Mouse (Mus musculus): ENCODE results near the gene Nmb. TPM values are rescaled to one million over a fixed set of nuclear protein-coding genes. Genes with fewer than 3 reads are reported as not detected.

The Nmb gene
- polyA plus RNA-seq, 1 experiment = 7.8 TPM

- Histone ChIP-seq H3K4me3 (replicated peaks) (peak within 1 kb of the TSS; percentile 96), H3K4me1 (peaks cover 73% of the 10 kb centered on the region), H3K27me3 (replicated peaks) (no peaks in the 10 kb centered on the region), H3K9me3 (no peaks in the 10 kb centered on the region), H3K36me3 (replicated peaks; ENCODE audit: low read length) (peaks cover 57% of the 10 kb centered on the region)
- peak; percentile 65; the same call in 1 of the 2 replicates for TF ChIP-seq FLI1 (IDR thresholded peaks at IDR 0.05; ENCODE audit: low read length)
- TF ChIP-seq GATA1 (IDR thresholded peaks at IDR 0.05; ENCODE audit: borderline replicate concordance, low read length) = no peak
Measured at GRCm38 (mm10) chr7:80900944-80901501, 3.9 kb downstream of the Nmb start, which contains the start of gene Wdr73. Gene Wdr73 (minus strand): TSS chr7:80901269.

DNA sequence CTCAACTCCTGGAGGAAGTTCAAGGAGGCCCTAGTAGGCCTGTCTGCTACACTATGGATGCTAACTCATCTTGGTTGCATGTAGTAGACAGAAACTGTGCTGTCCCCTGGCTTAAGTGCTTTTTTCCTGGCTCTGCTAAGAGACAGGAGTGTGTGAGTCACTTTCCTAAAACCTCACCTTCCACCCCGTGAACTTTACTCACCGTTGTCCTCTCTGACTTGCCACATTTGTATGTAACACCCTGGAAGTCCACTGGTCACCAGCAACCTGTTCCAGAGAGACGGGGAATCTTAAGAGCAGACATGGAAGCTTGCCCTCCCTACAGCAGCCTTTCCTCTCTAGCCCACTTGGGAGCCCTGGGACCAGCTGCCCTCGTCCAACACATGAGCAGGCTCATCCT lies 7.2 kb downstream of the Nmb start:
- H3K9me3 ChIP-seq = no peaks in the 10 kb centered on the region
- no peak for TF ChIP-seq FLI1 (IDR thresholded peaks at IDR 0.05; ENCODE audit: low read length)
- no peak for TF ChIP-seq GATA1 (IDR thresholded peaks at IDR 0.05; ENCODE audit: borderline replicate concordance, low read length)
- peaks cover 67% of the 10 kb centered on the region for H3K36me3 ChIP-seq (replicated peaks; ENCODE audit: low read length)
- peaks cover 66% of the 10 kb centered on the region for H3K4me1 ChIP-seq
- H3K4me3 ChIP-seq (replicated peaks) = no peak overlapping the region
- H3K27me3 ChIP-seq (replicated peaks) = no peaks in the 10 kb centered on the region

GRCm38 (mm10) chr7:80897134-80897533 lies 7.7 kb downstream of the Nmb start:
- peaks cover 73% of the 10 kb centered on the region for H3K36me3 ChIP-seq (replicated peaks; ENCODE audit: low read length)
- peaks cover 66% of the 10 kb centered on the region for H3K4me1 ChIP-seq
- H3K9me3 ChIP-seq = no peaks in the 10 kb centered on the region
- TF ChIP-seq FLI1 (IDR thresholded peaks at IDR 0.05; ENCODE audit: low read length) (no peak), GATA1 (IDR thresholded peaks at IDR 0.05; ENCODE audit: borderline replicate concordance, low read length) (no peak)
- H3K27me3 ChIP-seq (replicated peaks) = no peaks in the 10 kb centered on the region
- H3K4me3 ChIP-seq (replicated peaks) = peak overlapping the region; percentile 77

DNA sequence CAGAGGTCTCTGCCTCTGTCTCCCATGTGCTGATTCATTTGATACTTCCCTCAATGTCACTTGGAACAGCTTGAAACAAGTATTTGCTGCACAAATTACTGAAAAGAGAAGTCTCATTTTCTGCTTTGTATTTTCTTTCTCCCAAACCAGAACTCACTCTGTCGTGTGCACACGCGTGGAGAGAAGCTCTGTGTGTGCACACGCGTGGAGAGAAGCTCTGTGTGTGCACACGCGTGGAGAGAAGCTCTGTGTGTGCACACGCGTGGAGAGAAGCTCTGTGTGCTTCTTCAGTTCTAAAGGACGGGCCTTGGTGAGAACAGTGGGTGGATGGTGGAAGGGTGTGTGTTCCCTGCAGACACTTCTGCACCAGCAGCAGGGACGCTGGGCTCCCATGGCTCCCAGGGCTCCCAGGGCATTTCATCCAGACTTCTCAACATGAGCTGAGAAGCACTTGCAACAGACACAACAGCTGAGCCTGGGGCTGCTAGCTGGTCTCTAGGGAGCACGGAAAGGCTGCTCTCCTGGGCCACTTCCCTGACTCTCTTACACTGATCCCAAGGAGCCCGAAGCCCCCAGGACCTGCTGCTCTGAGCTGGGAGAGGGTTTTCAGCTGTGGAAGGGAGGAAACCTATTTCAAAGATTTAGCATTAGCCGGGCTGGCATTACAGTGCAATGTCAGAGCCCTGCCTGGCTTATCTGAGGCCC lies 9.9 kb downstream of the Nmb start:
- Histone ChIP-seq H3K36me3 (replicated peaks; ENCODE audit: low read length) (peaks cover 90% of the 10 kb centered on the region), H3K27me3 (replicated peaks) (no peaks in the 10 kb centered on the region), H3K4me1 (peaks cover 61% of the 10 kb centered on the region), H3K9me3 (no peaks in the 10 kb centered on the region), H3K4me3 (replicated peaks) (no peak overlapping the region)
- TF ChIP-seq GATA1 (IDR thresholded peaks at IDR 0.05; ENCODE audit: borderline replicate concordance, low read length) (no peak), FLI1 (IDR thresholded peaks at IDR 0.05; ENCODE audit: low read length) (no peak)

DNA sequence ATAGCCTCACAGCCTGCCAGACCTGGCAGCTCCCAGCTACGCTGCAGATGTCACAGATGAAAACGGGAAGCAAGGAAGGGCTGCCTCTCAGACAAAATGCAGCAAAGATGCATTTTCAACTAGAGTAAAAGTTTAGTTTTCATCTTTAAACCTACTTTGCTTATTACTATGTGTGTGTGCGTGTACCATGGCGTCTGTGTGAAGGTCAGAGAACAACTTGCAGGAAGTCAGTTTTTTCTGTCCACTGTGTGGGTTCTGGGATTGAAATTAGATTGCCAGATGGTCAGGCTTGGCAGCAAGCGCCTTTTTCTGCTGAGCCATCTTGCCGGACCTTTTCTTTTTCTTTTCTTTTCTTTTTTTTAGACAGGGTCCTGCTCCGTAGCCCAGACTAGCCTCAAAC lies 10.7 kb downstream of the Nmb start:
- Histone ChIP-seq H3K4me3 (replicated peaks) (no peak overlapping the region), H3K9me3 (no peaks in the 10 kb centered on the region), H3K4me1 (peaks cover 62% of the 10 kb centered on the region), H3K27me3 (replicated peaks) (no peaks in the 10 kb centered on the region), H3K36me3 (replicated peaks; ENCODE audit: low read length) (peaks cover 93% of the 10 kb centered on the region)
- TF ChIP-seq GATA1 (IDR thresholded peaks at IDR 0.05; ENCODE audit: borderline replicate concordance, low read length) = no peak
- no peak for TF ChIP-seq FLI1 (IDR thresholded peaks at IDR 0.05; ENCODE audit: low read length)

DNA sequence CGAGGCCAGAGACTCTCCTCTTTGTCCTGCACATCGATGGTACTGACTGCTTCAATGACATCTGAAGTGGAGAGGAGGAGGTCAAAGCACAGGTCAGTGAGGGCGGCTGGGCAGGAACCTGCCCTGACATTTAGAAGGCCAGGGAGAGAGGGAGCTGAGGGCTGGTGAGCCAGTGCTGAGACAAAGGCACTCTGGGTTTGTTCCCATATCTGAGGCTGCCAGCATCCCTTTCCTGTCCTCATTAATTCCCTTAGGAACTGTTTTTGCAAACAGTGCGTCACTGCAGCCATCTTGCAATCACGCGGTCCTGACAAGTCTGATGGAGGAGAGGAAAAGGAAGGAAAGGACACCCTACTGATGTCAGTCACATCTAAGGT lies 11.1 kb downstream of the Nmb start:
- H3K27me3 ChIP-seq (replicated peaks) = no peaks in the 10 kb centered on the region
- TF ChIP-seq GATA1 (IDR thresholded peaks at IDR 0.05; ENCODE audit: borderline replicate concordance, low read length) (no peak), FLI1 (IDR thresholded peaks at IDR 0.05; ENCODE audit: low read length) (no peak)
- H3K36me3 ChIP-seq (replicated peaks; ENCODE audit: low read length) = peaks cover 94% of the 10 kb centered on the region
- H3K9me3 ChIP-seq = no peaks in the 10 kb centered on the region
- H3K4me1 ChIP-seq = peaks cover 67% of the 10 kb centered on the region
- H3K4me3 ChIP-seq (replicated peaks) = no peak overlapping the region

DNA sequence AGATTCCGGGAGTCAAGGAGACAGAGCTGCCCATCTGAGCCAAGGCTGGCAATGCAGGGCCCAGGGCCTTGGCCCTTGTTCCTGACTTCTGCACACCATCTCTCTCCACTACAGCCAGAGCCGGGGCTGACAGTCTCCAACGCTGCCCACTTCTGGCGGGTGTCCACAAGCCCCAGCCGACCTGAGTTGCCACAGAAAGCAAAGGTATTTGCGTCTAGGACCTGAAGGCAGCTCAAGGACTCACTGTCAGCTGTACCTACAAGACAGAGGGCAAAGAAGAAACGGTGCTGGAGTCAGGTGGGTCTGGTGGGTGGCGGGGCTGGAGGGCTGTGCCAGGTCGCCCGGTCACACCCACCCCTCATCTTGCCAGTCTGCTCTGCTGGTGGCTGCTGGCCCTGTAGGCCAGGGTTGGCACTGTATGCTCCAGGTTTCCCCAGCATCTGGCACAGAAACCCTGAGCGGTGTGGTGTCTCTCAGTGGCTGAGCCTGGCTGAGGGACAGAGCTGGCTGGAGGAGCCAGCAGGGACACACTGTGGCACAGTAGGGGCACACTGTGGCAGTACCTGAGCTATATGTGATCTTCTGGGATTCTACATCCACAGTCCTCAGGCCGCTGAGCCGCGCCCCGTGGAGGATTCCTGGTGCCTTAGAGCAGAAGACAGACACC lies 11.7 kb downstream of the Nmb start:
- peaks cover 94% of the 10 kb centered on the region for H3K36me3 ChIP-seq (replicated peaks; ENCODE audit: low read length)

DNA sequence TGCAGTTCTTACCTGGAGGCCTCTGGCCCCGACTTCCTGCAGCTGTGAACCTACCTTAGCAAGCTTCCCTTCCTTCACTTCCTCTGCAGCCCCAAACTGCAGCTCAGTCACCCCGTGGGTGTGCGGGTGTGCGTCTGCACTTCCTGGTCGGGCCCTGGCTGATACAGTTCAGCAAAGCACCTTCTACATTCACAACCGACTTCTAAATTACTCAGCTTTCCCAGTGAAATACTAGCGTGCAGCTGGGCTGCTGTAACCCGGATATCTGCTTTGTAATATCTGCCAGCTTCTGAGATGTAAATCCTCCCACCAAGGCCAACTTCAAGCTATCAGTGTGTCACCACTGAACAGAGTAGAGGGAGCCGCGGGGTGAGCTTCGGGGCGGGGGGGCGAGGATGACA lies 15.0 kb downstream of the Nmb start:
- H3K4me1 ChIP-seq = peaks cover 47% of the 10 kb centered on the region
- no peak overlapping the region for H3K4me3 ChIP-seq (replicated peaks)
- no peaks in the 10 kb centered on the region for H3K27me3 ChIP-seq (replicated peaks)
- TF ChIP-seq FLI1 (IDR thresholded peaks at IDR 0.05; ENCODE audit: low read length) (no peak), GATA1 (IDR thresholded peaks at IDR 0.05; ENCODE audit: borderline replicate concordance, low read length) (no peak)
- H3K36me3 ChIP-seq (replicated peaks; ENCODE audit: low read length) = peaks cover 65% of the 10 kb centered on the region
- no peaks in the 10 kb centered on the region for H3K9me3 ChIP-seq

More for the DNA sequence above, 11.7 kb downstream of the Nmb start:
- no peaks in the 10 kb centered on the region for H3K27me3 ChIP-seq (replicated peaks)
- no peak overlapping the region for H3K4me3 ChIP-seq (replicated peaks)
- TF ChIP-seq GATA1 (IDR thresholded peaks at IDR 0.05; ENCODE audit: borderline replicate concordance, low read length) (no peak), FLI1 (IDR thresholded peaks at IDR 0.05; ENCODE audit: low read length) (no peak)
- no peaks in the 10 kb centered on the region for H3K9me3 ChIP-seq
- H3K4me1 ChIP-seq = peaks cover 69% of the 10 kb centered on the region

- Histone ChIP-seq H3K36me3 (replicated peaks; ENCODE audit: low read length) (peaks cover 57% of the 10 kb centered on the region), H3K9me3 (no peaks in the 10 kb centered on the region), H3K27me3 (replicated peaks) (no peaks in the 10 kb centered on the region), H3K4me1 (peaks cover 44% of the 10 kb centered on the region), H3K4me3 (replicated peaks) (no peak overlapping the region)
- no peak for TF ChIP-seq GATA1 (IDR thresholded peaks at IDR 0.05; ENCODE audit: borderline replicate concordance, low read length)
- no peak for TF ChIP-seq FLI1 (IDR thresholded peaks at IDR 0.05; ENCODE audit: low read length)
Measured at GRCm38 (mm10) chr7:80889021-80889511, 15.8 kb downstream of the Nmb start.

GRCm38 (mm10) chr7:80888595-80888994 lies 16.3 kb downstream of the Nmb start:
- Histone ChIP-seq H3K36me3 (replicated peaks; ENCODE audit: low read length) (peaks cover 52% of the 10 kb centered on the region), H3K4me3 (replicated peaks) (no peak overlapping the region), H3K9me3 (no peaks in the 10 kb centered on the region), H3K4me1 (peaks cover 40% of the 10 kb centered on the region), H3K27me3 (replicated peaks) (no peaks in the 10 kb centered on the region)
- TF ChIP-seq FLI1 (IDR thresholded peaks at IDR 0.05; ENCODE audit: low read length) = no peak
- TF ChIP-seq GATA1 (IDR thresholded peaks at IDR 0.05; ENCODE audit: borderline replicate concordance, low read length) = no peak

Data from megakaryocyte, embryonic 14.5 days (primary cell).